8 mouse cellular contexts compared by ENCODE assay signal in genomic region chr2:49450931-49451636, GRCm38 (mm10). TPM values are rescaled to one million over a fixed set of nuclear protein-coding genes. Genes with fewer than 3 reads are reported as not detected.
DNase-seq lines count a peak whose midpoint lies in the region; ATAC-seq and TF ChIP-seq lines count a peak whose summit lies in the region.

Gene Epc2 (plus strand): TSS chr2:49451486.

- H3K4me3 ChIP-seq in lung, embryonic 15.5 days = peak within 1 kb of the TSS; percentile 94
- H3K4me3 ChIP-seq in olfactory bulb, adult 2 months (ENCODE audit: insufficient read depth, low read depth, low read length) = peak within 1 kb of the TSS; percentile 100

- H3K4me1 ChIP-seq in lung, embryonic 15.5 days = peaks cover 7% of the 10 kb centered on the region; the same call in 1 of the 2 replicates
- H3K4me1 ChIP-seq in olfactory bulb, adult 2 months (ENCODE audit: control insufficient read depth, insufficient read depth, low read length) = peaks cover 2% of the 10 kb centered on the region; the same call in 1 of the 2 replicates

- DNase-seq in MEL-GATA-1-ER (ENCODE audit: extremely low read depth, low read depth) = peak; percentile 33
- DNase-seq in cerebellum, adult 8-10 months = peak; percentile 86
- peak; percentile 91 for DNase-seq in forelimb bud, embryonic 11.5 days (ENCODE audit: low read depth, low spot score)
- DNase-seq in layer of hippocampus, adult 9-10 months (ENCODE audit: low spot score) = peak; percentile 60
- peak; percentile 75 to 77 for DNase-seq in thymus, adult 18-20 months

- TF ChIP-seq CTCF in olfactory bulb, adult 2 months (IDR thresholded peaks at IDR 0.05; ENCODE audit: insufficient read depth, low read depth, low read length) = no peak

- peak; percentile 13 for TF ChIP-seq POLR2A in olfactory bulb, adult 2 months (IDR thresholded peaks at IDR 0.05; ENCODE audit: insufficient read depth, low read depth, low read length)

- H3K9me3 ChIP-seq in lung, embryonic 15.5 days = no peaks in the 10 kb centered on the region

- WGBS in lung, embryonic 15.5 days = 2% methylated on average over 73 of the region's 88 CpGs
- under 1% methylated on average over 76 of the region's 88 CpGs for WGBS in olfactory bulb, adult 2 months

- no peaks in the 10 kb centered on the region for H3K36me3 ChIP-seq in lung, embryonic 15.5 days

- peak within 1 kb of the TSS; percentile 83 for H3K4me2 ChIP-seq in lung, embryonic 15.5 days

- ATAC-seq in hematopoietic stem cell, adult 5-6 weeks (replicated peaks in 1 of 2; ENCODE audit: insufficient read depth in 1 of 2, low FRiP score in 2 of 2, low TSS enrichment in 1 of 2, low read depth in 1 of 2, poor library complexity in 2 of 2, severe bottlenecking in 2 of 2) = peak; percentile 8 to 22; a peak in 3 of 4 replicates
- ATAC-seq in lung, embryonic 15.5 days (ENCODE audit: borderline replicate concordance, extremely low read depth, low FRiP score, low TSS enrichment) = peak; percentile 89

- H3K9ac ChIP-seq in lung, embryonic 15.5 days = peak within 1 kb of the TSS; percentile 91

- peak within 1 kb of the TSS; percentile 99 for H3K27ac ChIP-seq in lung, embryonic 15.5 days
- peak within 1 kb of the TSS; percentile 98 for H3K27ac ChIP-seq in olfactory bulb, adult 2 months (ENCODE audit: insufficient read depth, low read depth, low read length)

- no peaks in the 10 kb centered on the region for H3K27me3 ChIP-seq in lung, embryonic 15.5 days

RNA-seq across cellular contexts. Expression of gene Epc2, which starts in this region (rescaled TPM):
- 58.7 and 69.3 TPM in 2 replicates for total RNA-seq in hematopoietic stem cell, adult 5-6 weeks (2017)
- polyA plus RNA-seq in lung, embryonic 15.5 days (2015; fragmentation: Nextera tagmentation; extraction: Ambion mirVana) = 6.4 and 6.5 TPM in 2 replicates
- polyA plus RNA-seq in olfactory bulb, adult 2 months (2012; ENCODE audit: insufficient read depth, insufficient read length, low replicate concordance, missing spikeins) = not detected in 2 replicates

Comparison
In these comparisons a context has a peak if more than half of its experiments do, and no peak if none do; other contexts are left out.
1. Peak in every context shown above with its lines: DNase-seq, ATAC-seq, H3K4me3 ChIP-seq and H3K27ac ChIP-seq.
2. DNase-seq: peak in every context shown above with its lines; median percentile 91 in forelimb bud, embryonic 11.5 days; 86 in cerebellum, adult 8-10 months; 76 in thymus, adult 18-20 months; 60 in layer of hippocampus, adult 9-10 months; 33 in MEL-GATA-1-ER.